Mouse (Mus musculus) forebrain, embryonic 15.5 days (tissue): ENCODE measurements around the gene Cdkn1a. TPM values are rescaled to one million over a fixed set of nuclear protein-coding genes. Genes with fewer than 3 reads are reported as not detected.
"Not testable (repeated sequence)": the region's sequence is repeated elsewhere in the genome, so short reads cannot be mapped to it uniquely, and the experiment has no call there.

Experiments
- ATAC-seq: fragments of 200-750 bp; cut with Nextera tagmentation; replicated peaks from 2 replicates; pipeline ENCODE4 v1.8.0; 2017; ENCODE audit warnings: mild to moderate bottlenecking, moderate TSS enrichment, moderate library complexity
- H3K27ac ChIP-seq: fragments of 300-500 bp; sonication (generic); replicated peaks from 2 replicates; pipeline ENCODE4 v1.5.1; 2015; ENCODE audit warnings: mild to moderate bottlenecking, inconsistent platforms
- H3K27me3 ChIP-seq: fragments of 300-500 bp; sonication (generic); 2 replicates; pipeline ENCODE4 v1.6.1; 2015; ENCODE audit warnings: inconsistent platforms
- H3K36me3 ChIP-seq: fragments of 300-500 bp; sonication (generic); 2 replicates; pipeline ENCODE4 v1.6.1; 2015; ENCODE audit warnings: mild to moderate bottlenecking, inconsistent platforms
- H3K4me1 ChIP-seq: fragments of 300-500 bp; sonication (generic); 2 replicates; pipeline ENCODE4 v1.6.1; 2015; ENCODE audit warnings: inconsistent platforms
- H3K4me2 ChIP-seq: fragments of 300-500 bp; sonication (generic); replicated peaks from 2 replicates; pipeline ENCODE4 v1.6.1; 2015; ENCODE audit warnings: mild to moderate bottlenecking, inconsistent platforms
- H3K4me3 ChIP-seq: fragments of 300-500 bp; sonication (generic); 2 replicates; pipeline ENCODE4 v1.5.1; 2015; ENCODE audit warnings: mild to moderate bottlenecking, inconsistent platforms
- H3K9ac ChIP-seq: fragments of 300-500 bp; sonication (generic); replicated peaks from 2 replicates; pipeline ENCODE4 v1.6.1; 2015; ENCODE audit warnings: mild to moderate bottlenecking, inconsistent platforms
- H3K9me3 ChIP-seq: fragments of 300-500 bp; sonication (generic); 2 replicates; pipeline ENCODE4 v1.6.1; 2016; ENCODE audit warnings: inconsistent platforms
- WGBS: fragments of 180-500 bp; shearing (Covaris S2); methylation state at CpG from one replicate; pipeline ENCODE4 v1.1.7; 2015; ENCODE audit warnings: mixed read lengths; 5-methylcytosine and 5-hydroxymethylcytosine counted together
- polyA plus RNA-seq: library from polyadenylated mRNA; unstranded; fragments of >200 nt; fragmentation: Nextera tagmentation; extraction: Ambion mirVana; gene quantifications from 2 replicates; pipeline ENCODE4 v1.2.1, GENCODE M21; 2015

The Cdkn1a gene
- polyA plus RNA-seq, 1 experiment from 2014 or later = 39.4 TPM

GRCm38 (mm10) chr17:29110356-29110755 lies 19.6 kb downstream of the Cdkn1a start:
- H3K4me3 ChIP-seq, H3K36me3 ChIP-seq, H3K9me3 ChIP-seq, H3K4me1 ChIP-seq, H3K27me3 ChIP-seq, H3K27ac ChIP-seq, H3K9ac ChIP-seq, ATAC-seq, H3K4me2 ChIP-seq: not testable (repeated sequence)
- WGBS = 80% methylated on average over 6 of the region's 6 CpGs

GRCm38 (mm10) chr17:29111332-29111731 lies 20.6 kb downstream of the Cdkn1a start:
- no peak overlapping the region for H3K9ac ChIP-seq
- ATAC-seq = no peak
- H3K9me3 ChIP-seq = no peaks in the 10 kb centered on the region
- no peak overlapping the region for H3K4me3 ChIP-seq
- 95% methylated on average over 5 of the region's 5 CpGs for WGBS
- no peak overlapping the region for H3K27ac ChIP-seq
- no peaks in the 10 kb centered on the region for H3K4me1 ChIP-seq
- no peaks in the 10 kb centered on the region for H3K36me3 ChIP-seq
- no peaks in the 10 kb centered on the region for H3K27me3 ChIP-seq
- no peak overlapping the region for H3K4me2 ChIP-seq

- Histone ChIP-seq H3K36me3 (no peaks in the 10 kb centered on the region), H3K9ac (no peak within 1 kb of the TSS), H3K9me3 (no peaks in the 10 kb centered on the region), H3K27me3 (no peaks in the 10 kb centered on the region), H3K27ac (no peak within 1 kb of the TSS), H3K4me2 (no peak within 1 kb of the TSS), H3K4me3 (no peak within 1 kb of the TSS), H3K4me1 (no peaks in the 10 kb centered on the region)
- WGBS = 96% methylated on average over 13 of the region's 13 CpGs
- ATAC-seq = no peak
These were observed 23.0 kb downstream of the Cdkn1a start, which contains the start of gene Rab44 for GRCm38 (mm10) chr17:29113591-29114352. TSS of gene Rab44 (plus strand) at chr17:29114145.

GRCm38 (mm10) chr17:29116023-29116422 lies 25.2 kb downstream of the Cdkn1a start:
- 69% methylated on average over 12 of the region's 12 CpGs for WGBS
- ATAC-seq = no peak
- H3K4me3 ChIP-seq = no peak overlapping the region
- no peaks in the 10 kb centered on the region for H3K36me3 ChIP-seq
- H3K9me3 ChIP-seq = no peaks in the 10 kb centered on the region
- H3K27me3 ChIP-seq = no peaks in the 10 kb centered on the region
- H3K4me1 ChIP-seq = no peaks in the 10 kb centered on the region
- H3K9ac ChIP-seq = no peak overlapping the region
- H3K27ac ChIP-seq = no peak overlapping the region
- no peak overlapping the region for H3K4me2 ChIP-seq

- no peak overlapping the region for H3K4me2 ChIP-seq
- H3K4me1 ChIP-seq = no peaks in the 10 kb centered on the region
- no peak overlapping the region for H3K4me3 ChIP-seq
- ATAC-seq = no peak
- H3K27ac ChIP-seq = no peak overlapping the region
- no peaks in the 10 kb centered on the region for H3K36me3 ChIP-seq
- H3K27me3 ChIP-seq = no peaks in the 10 kb centered on the region
- WGBS = 82% methylated on average over 8 of the region's 8 CpGs
- no peak overlapping the region for H3K9ac ChIP-seq
- no peaks in the 10 kb centered on the region for H3K9me3 ChIP-seq
These were observed 26.4 kb downstream of the Cdkn1a start for GRCm38 (mm10) chr17:29117006-29117648.

- no peak overlapping the region for H3K4me2 ChIP-seq
- no peaks in the 10 kb centered on the region for H3K4me1 ChIP-seq
- no peak overlapping the region for H3K4me3 ChIP-seq
- 70% methylated on average over 5 of the region's 5 CpGs for WGBS
- no peak for ATAC-seq
- H3K27ac ChIP-seq = no peak overlapping the region
- no peak overlapping the region for H3K9ac ChIP-seq
- H3K9me3 ChIP-seq = no peaks in the 10 kb centered on the region
- no peaks in the 10 kb centered on the region for H3K27me3 ChIP-seq
- H3K36me3 ChIP-seq = no peaks in the 10 kb centered on the region
These were observed 27.3 kb downstream of the Cdkn1a start for GRCm38 (mm10) chr17:29118057-29118456.

- H3K9me3 ChIP-seq = no peaks in the 10 kb centered on the region
These were observed 29.9 kb downstream of the Cdkn1a start for GRCm38 (mm10) chr17:29120666-29121065.

GRCm38 (mm10) chr17:29122817-29123216 lies 32.0 kb downstream of the Cdkn1a start:
- Histone ChIP-seq H3K4me2 (no peak overlapping the region), H3K27ac (no peak overlapping the region), H3K4me3 (no peak overlapping the region), H3K9ac (no peak overlapping the region), H3K27me3 (no peaks in the 10 kb centered on the region), H3K9me3 (no peaks in the 10 kb centered on the region), H3K36me3 (no peaks in the 10 kb centered on the region), H3K4me1 (no peaks in the 10 kb centered on the region)
- WGBS = 56% methylated on average over 6 of the region's 6 CpGs
- ATAC-seq = no peak

More at GRCm38 (mm10) chr17:29120666-29121065, 29.9 kb downstream of the Cdkn1a start:
- Histone ChIP-seq H3K9ac (no peak overlapping the region), H3K4me2 (no peak overlapping the region), H3K4me3 (no peak overlapping the region), H3K27me3 (no peaks in the 10 kb centered on the region), H3K27ac (no peak overlapping the region), H3K4me1 (no peaks in the 10 kb centered on the region), H3K36me3 (no peaks in the 10 kb centered on the region)
- WGBS = 57% methylated on average over 12 of the region's 12 CpGs
- ATAC-seq = no peak

- no peaks in the 10 kb centered on the region for H3K27me3 ChIP-seq
- H3K4me2 ChIP-seq = no peak overlapping the region
- H3K4me3 ChIP-seq = no peak overlapping the region
- no peaks in the 10 kb centered on the region for H3K36me3 ChIP-seq
- H3K4me1 ChIP-seq = no peaks in the 10 kb centered on the region
- no peak overlapping the region for H3K27ac ChIP-seq
- no peak overlapping the region for H3K9ac ChIP-seq
- ATAC-seq = no peak
- H3K9me3 ChIP-seq = no peaks in the 10 kb centered on the region
- WGBS = 87% methylated on average over 6 of the region's 6 CpGs
These were observed 32.9 kb downstream of the Cdkn1a start for GRCm38 (mm10) chr17:29123578-29124174.

GRCm38 (mm10) chr17:29126561-29126960 lies 35.8 kb downstream of the Cdkn1a start:
- Histone ChIP-seq H3K4me2 (no peak overlapping the region), H3K4me1 (no peaks in the 10 kb centered on the region), H3K9me3 (no peaks in the 10 kb centered on the region), H3K36me3 (no peaks in the 10 kb centered on the region), H3K27ac (no peak overlapping the region), H3K4me3 (no peak overlapping the region), H3K27me3 (no peaks in the 10 kb centered on the region), H3K9ac (no peak overlapping the region)
- ATAC-seq = no peak
- WGBS = 90% methylated on average over 3 of the region's 3 CpGs

GRCm38 (mm10) chr17:29129341-29129740 lies 38.6 kb downstream of the Cdkn1a start:
- H3K4me2 ChIP-seq = no peak overlapping the region
- no peak for ATAC-seq
- H3K9ac ChIP-seq = no peak overlapping the region
- no peak overlapping the region for H3K27ac ChIP-seq
- H3K36me3 ChIP-seq = no peaks in the 10 kb centered on the region
- H3K27me3 ChIP-seq = no peaks in the 10 kb centered on the region
- H3K9me3 ChIP-seq = no peaks in the 10 kb centered on the region
- 18% methylated on average over 5 of the region's 5 CpGs for WGBS
- H3K4me3 ChIP-seq = no peak overlapping the region
- 0 out of 2 replicates have a peak, but pooled peaks cover 4% of the 10 kb centered on the region for H3K4me1 ChIP-seq

GRCm38 (mm10) chr17:29135066-29135465 lies 44.3 kb downstream of the Cdkn1a start:
- Histone ChIP-seq H3K9me3 (no peaks in the 10 kb centered on the region), H3K9ac (no peak overlapping the region), H3K4me3 (no peak overlapping the region), H3K4me2 (no peak overlapping the region), H3K27ac (no peak overlapping the region), H3K4me1 (peaks cover 12% of the 10 kb centered on the region; the same call in 1 of the 2 replicates), H3K27me3 (no peaks in the 10 kb centered on the region), H3K36me3 (no peaks in the 10 kb centered on the region)
- ATAC-seq = no peak
- 61% methylated on average over 5 of the region's 5 CpGs for WGBS
